In genomic region chr6:54428850-54429446, GRCm38 (mm10) we compare ENCODE assay signal across 8 mouse cellular contexts. TPM values are rescaled to one million over a fixed set of nuclear protein-coding genes. Genes with fewer than 3 reads are reported as not detected.
DNase-seq lines count a peak whose midpoint lies in the region; ATAC-seq and TF ChIP-seq lines count a peak whose summit lies in the region.

No protein-coding gene starts in this region.

- no peak for TF ChIP-seq CTCF in layer of hippocampus, adult 2 months (conservative IDR thresholded peaks at IDR 0.05)

- no peak; the same call in 1 of the 2 replicates for ATAC-seq in embryonic facial prominence, embryonic 15.5 days (ENCODE audit: insufficient number of reproducible peaks, low FRiP score, low TSS enrichment, low read depth)
- peak; percentile 22 for ATAC-seq in intestine, embryonic 16.5 days
- ATAC-seq in neural tube, embryonic 13.5 days (ENCODE audit: low read depth): peak; percentile 52

- H3K9ac ChIP-seq in embryonic facial prominence, embryonic 15.5 days: no peak overlapping the region; the same call in 1 of the 2 replicates
- peak overlapping the region; percentile 72 for H3K9ac ChIP-seq in intestine, embryonic 16.5 days (ENCODE audit: low read depth, low read length)
- H3K9ac ChIP-seq in neural tube, embryonic 13.5 days: peak overlapping the region; percentile 78

- peak overlapping the region; percentile 84 for H3K4me3 ChIP-seq in layer of hippocampus, adult 2 months
- peak overlapping the region; percentile 54 for H3K4me3 ChIP-seq in embryonic facial prominence, embryonic 15.5 days (replicated peaks)
- H3K4me3 ChIP-seq in intestine, embryonic 16.5 days (ENCODE audit: low read length): peak overlapping the region; percentile 60
- peak overlapping the region; percentile 60 for H3K4me3 ChIP-seq in neural tube, embryonic 13.5 days

- peak overlapping the region; percentile 98 for H3K4me2 ChIP-seq in embryonic facial prominence, embryonic 15.5 days (replicated peaks)
- H3K4me2 ChIP-seq in intestine, embryonic 16.5 days (ENCODE audit: low read depth, low read length): peak overlapping the region; percentile 95
- peak overlapping the region; percentile 91 for H3K4me2 ChIP-seq in neural tube, embryonic 13.5 days

- DNase-seq in layer of hippocampus, adult 2 months (ENCODE audit: low spot score in 2 of 2): no peak
- no peak for DNase-seq in layer of hippocampus, postnatal 25 days (ENCODE audit: extremely low spot score in 1 of 2, low spot score in 1 of 2)
- no peak for DNase-seq in layer of hippocampus, adult 18-20 months (ENCODE audit: low spot score in 2 of 2)
- DNase-seq in B cell, adult 2 months: no peak
- DNase-seq in adrenal gland, postnatal 4 days (ENCODE audit: low spot score in 2 of 2): no peak

- peak overlapping the region; percentile 94 for H3K27ac ChIP-seq in layer of hippocampus, adult 2 months
- H3K27ac ChIP-seq in embryonic facial prominence, embryonic 15.5 days (replicated peaks): no peak overlapping the region
- H3K27ac ChIP-seq in intestine, embryonic 16.5 days (ENCODE audit: low read length): peak overlapping the region; percentile 67
- peak overlapping the region; percentile 46 for H3K27ac ChIP-seq in neural tube, embryonic 13.5 days (replicated peaks)

- peaks cover 16% of the 10 kb centered on the region for H3K4me1 ChIP-seq in embryonic facial prominence, embryonic 15.5 days
- peaks cover 16% of the 10 kb centered on the region for H3K4me1 ChIP-seq in intestine, embryonic 16.5 days (ENCODE audit: control insufficient read depth, insufficient read depth, low read length)
- H3K4me1 ChIP-seq in neural tube, embryonic 13.5 days (replicated peaks): peaks cover 49% of the 10 kb centered on the region

- 4% methylated on average over 14 of the region's 14 CpGs for WGBS in embryonic facial prominence, embryonic 15.5 days
- WGBS in intestine, embryonic 16.5 days: 4% methylated on average over 14 of the region's 14 CpGs
- WGBS in neural tube, embryonic 13.5 days: 2% methylated on average over 14 of the region's 14 CpGs

- H3K9me3 ChIP-seq in embryonic facial prominence, embryonic 15.5 days (replicated peaks): no peaks in the 10 kb centered on the region
- no peaks in the 10 kb centered on the region for H3K9me3 ChIP-seq in intestine, embryonic 16.5 days (ENCODE audit: control insufficient read depth, low read length)
- H3K9me3 ChIP-seq in neural tube, embryonic 13.5 days: no peaks in the 10 kb centered on the region

- peaks cover 40% of the 10 kb centered on the region for H3K27me3 ChIP-seq in embryonic facial prominence, embryonic 15.5 days
- H3K27me3 ChIP-seq in intestine, embryonic 16.5 days (replicated peaks; ENCODE audit: control insufficient read depth, insufficient read depth, low read length): peaks cover 7% of the 10 kb centered on the region; the same call in 1 of the 2 replicates
- peaks cover 36% of the 10 kb centered on the region for H3K27me3 ChIP-seq in neural tube, embryonic 13.5 days

- H3K36me3 ChIP-seq in embryonic facial prominence, embryonic 15.5 days: no peaks in the 10 kb centered on the region
- no peaks in the 10 kb centered on the region for H3K36me3 ChIP-seq in intestine, embryonic 16.5 days (ENCODE audit: control insufficient read depth, insufficient read depth, low read length)
- no peaks in the 10 kb centered on the region for H3K36me3 ChIP-seq in neural tube, embryonic 13.5 days

RNA-seq across cellular contexts. Expression of gene Wipf3, which starts 0.5 kb away (rescaled TPM):
- total RNA-seq in layer of hippocampus, adult 2 months (2021): 100 to 1,000 TPM; 399 to 401 TPM
- total RNA-seq in layer of hippocampus, postnatal 25 days (2021): 100 to 1,000 TPM; 315 to 407 TPM
- 1.2 and 1.3 TPM in 2 replicates for polyA plus RNA-seq in embryonic facial prominence, embryonic 15.5 days (2015; fragmentation: Nextera tagmentation; extraction: Ambion mirVana)
- polyA plus RNA-seq in intestine, embryonic 16.5 days (2015; fragmentation: Nextera tagmentation; extraction: Ambion mirVana): 1.7 and 1.8 TPM in 2 replicates
- polyA plus RNA-seq in neural tube, embryonic 13.5 days (2015; fragmentation: Nextera tagmentation; extraction: Ambion mirVana): 2.3 and 3.1 TPM in 2 replicates
- 100 to 1,000 TPM; 331 to 395 TPM for total RNA-seq in layer of hippocampus, adult 18-20 months (2021)
- 1 to 10 TPM; 2.7 to 4.3 TPM for total RNA-seq in adrenal gland, postnatal 4 days (2021)

Comparison
In these comparisons a context has a peak if more than half of its experiments do, and no peak if none do; other contexts are left out.
1. RNA of gene Wipf3, which starts 0.5 kb away (total RNA-seq): 315 to 407 TPM in layer of hippocampus, postnatal 25 days, 399 to 401 TPM in layer of hippocampus, adult 2 months and 331 to 395 TPM in layer of hippocampus, adult 18-20 months; 2.7 to 4.3 TPM in adrenal gland, postnatal 4 days; every median in the first group is over 10 times any median in the second.
2. Peak in every context shown above with its lines, with median percentiles within 50 percentile points of each other: H3K4me3 ChIP-seq and H3K4me2 ChIP-seq.